Mouse (Mus musculus) gonadal fat pad, adult 2 months (tissue): ENCODE data around the gene Zc3h7a. TPM values are rescaled to one million over a fixed set of nuclear protein-coding genes. Genes with fewer than 3 reads are reported as not detected.
"Not testable (repeated sequence)": the region's sequence is repeated elsewhere in the genome, so short reads cannot be mapped to it uniquely, and the experiment has no call there.

Source experiments
- DNase-seq: peaks from one replicate; pipeline ENCODE4 v3.0.0-alpha.2; 2012; ENCODE audit warnings: low read depth
- polyA plus RNA-seq: library from polyadenylated mRNA; depleted of rRNA; stranded (reverse); fragments of >200 nt; gene quantifications from 2 replicates; pipeline ENCODE4 v1.2.3, GENCODE M21; 2012; rRNA removed

Gene Zc3h7a
- 69.8 and 76.3 TPM in 2 replicates for polyA plus RNA-seq

DNA sequence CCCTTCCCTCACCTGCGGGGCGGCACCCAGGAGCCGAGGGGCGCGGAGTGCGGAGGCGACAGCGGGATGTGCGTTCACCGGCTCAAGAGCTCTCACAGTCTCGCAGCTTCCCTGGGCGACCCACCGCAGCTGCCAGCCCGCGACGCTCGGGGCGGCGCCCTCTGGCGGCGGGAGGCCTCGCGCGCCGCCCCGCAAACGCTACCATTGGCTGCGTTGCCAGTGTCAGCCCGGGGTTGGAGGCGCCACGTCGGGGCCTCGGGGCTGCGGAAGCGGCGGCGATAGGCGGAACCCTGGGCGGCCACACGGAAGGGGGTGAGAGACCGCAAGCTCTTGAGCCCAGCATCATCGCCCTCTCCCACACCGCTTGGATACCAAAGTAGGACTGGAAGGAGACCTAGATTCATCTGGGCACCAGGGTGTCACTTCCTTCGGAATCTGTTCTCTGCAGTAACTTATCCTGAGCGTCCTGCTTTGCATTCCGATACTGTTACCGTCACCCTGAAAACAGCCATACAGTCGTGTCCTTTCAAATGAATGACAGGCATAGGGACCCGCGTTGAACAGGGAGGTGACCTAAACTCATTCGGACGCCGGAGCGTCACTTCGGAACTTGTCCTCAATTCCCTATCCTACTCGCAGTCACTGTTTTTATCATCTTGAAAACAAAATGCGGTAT is at the start of gene Zc3h7a:
Gene Zc3h7a, minus strand, starts transcription at position 186 of the 676 bp plus-strand sequence.
- no peak for DNase-seq

DNA sequence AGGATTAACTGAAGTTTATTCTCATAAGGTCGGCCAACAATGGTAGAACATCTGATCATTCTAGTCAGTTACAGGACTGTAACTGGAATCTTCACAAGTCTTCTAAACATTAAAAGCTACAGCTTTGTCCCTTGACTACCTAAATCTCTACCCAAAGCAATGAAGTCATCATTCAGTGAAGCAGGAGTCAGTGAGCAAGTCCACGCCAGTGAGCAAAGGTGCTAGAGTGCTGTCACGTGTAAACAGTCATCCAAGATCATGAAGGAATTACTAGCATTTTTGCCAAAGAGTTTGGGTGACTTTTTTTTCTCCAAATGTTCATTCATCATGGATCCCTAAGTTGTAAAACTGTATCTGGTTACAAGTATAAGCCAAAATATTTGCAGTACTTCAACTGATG is 41.6 kb upstream of the Zc3h7a start:
- no peak for DNase-seq

DNA sequence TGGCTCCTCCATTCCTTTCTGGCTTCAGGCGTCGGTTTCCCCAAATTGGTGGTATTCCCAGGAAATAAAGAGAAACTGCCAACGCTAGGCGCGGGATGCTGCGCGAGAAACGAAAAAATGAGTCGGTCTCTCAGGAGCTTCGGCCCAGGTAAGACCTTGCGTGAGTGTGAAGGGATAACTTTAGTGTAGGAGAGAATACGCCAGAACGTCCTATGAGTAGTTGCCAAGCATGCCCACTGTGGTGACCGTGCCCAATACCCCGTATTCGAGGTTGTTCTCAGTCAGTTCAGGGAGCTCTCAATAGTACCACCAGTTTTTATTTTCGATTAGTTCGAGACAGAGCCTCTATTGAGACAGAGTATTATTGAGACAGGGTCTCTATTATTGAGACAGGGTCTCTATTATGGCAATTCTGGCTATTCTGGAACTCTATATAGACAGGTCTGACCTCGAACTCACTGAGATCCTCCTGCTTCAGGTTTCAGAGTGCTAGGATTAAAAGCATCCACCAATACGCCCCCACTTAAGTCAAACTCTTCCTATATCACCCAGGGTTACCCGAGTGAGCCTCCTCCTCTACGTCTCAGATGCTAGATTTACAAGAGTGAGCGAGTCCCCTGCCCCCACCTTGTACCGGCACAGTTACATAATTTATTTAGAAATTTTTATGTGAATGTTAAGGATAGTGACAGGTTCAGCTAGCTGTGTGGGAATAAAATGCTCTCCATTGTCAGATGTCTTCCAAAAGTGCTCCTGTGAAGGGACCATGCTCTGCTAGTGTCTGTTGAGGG is 27.6 kb upstream of the Zc3h7a start:
- no peak for DNase-seq

DNA sequence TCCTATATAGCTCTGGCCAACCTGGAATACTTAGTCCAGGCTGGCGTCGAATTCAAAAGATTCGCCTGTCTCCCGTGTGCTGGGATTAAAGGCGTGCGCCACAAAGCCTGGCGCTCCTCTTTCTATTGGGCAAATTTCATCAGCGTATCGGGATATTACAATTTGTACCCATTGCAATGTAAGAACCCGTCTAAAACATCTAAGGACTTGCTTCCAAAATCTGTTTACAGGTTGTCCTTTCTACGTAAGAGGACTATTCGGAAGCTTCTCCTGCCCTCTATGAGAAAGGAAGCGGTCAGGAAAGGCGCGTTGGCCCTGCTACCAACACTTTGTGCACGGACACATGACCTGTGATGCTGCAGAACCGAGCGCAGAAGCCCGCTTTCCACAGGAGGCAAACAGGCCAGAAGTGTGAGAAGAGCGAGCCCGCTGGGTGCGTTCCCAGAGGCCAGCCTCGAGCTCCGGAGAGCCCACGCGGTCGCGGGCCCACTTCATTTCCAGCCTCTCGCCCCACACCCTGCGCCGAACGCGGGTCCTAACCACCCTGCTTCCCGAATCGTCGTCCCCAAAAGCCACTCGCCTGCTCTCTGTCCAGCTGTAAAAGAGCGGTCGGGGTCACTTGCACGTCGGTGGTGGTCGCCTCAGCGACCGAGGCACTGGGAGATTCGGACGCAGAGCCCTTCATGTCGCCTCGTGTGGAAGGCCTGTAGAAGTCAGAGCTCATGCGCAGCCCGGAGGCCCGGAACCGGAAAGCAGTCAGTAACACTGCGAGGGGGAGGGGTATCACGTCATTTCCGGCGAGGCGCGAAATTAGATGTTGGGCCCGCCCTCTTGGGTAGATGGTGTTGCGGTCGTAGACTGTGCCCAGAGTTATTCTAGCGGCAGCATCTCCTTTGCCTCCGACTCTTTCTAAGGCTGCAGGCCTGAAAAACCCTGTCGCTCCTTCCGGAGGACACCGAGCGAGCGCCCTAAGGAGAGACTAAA is 26.7 kb upstream of the Zc3h7a start, which contains the start of gene Rsl1d1:
Gene Rsl1d1, minus strand, starts transcription at position 761 of the 984 bp plus-strand sequence.
- DNase-seq, result no peak

DNA sequence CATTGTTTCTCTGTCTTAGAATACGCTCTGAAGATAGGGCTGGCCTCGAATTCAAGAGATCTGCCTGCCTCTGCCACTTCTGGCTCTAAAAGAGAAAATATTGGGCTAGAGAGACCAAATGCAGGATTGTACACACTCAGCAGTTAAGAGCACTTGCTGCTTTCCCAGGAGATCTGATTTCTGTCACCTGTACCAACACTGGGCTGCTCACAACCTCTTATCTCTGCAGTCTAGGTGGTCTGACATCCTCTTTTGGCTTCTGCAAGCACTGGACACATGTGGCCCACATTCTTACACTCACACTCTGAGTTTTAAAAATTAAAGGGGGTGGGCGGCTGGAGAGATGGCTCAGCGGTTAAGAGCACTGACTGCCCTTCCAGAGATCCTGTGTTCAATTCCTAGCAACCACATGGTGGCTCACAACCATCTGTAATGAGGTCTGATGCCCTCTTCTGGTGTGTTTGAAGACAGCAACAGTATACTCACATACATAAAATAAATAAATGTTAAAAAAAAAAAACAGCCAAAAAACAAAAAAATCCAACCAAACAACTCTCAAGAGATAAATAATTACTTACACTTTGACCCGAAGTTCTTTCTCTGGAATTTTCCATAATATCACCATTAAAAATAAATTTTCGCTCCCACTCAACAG is 25.7 kb upstream of the Zc3h7a start:
- no peak for DNase-seq

DNA sequence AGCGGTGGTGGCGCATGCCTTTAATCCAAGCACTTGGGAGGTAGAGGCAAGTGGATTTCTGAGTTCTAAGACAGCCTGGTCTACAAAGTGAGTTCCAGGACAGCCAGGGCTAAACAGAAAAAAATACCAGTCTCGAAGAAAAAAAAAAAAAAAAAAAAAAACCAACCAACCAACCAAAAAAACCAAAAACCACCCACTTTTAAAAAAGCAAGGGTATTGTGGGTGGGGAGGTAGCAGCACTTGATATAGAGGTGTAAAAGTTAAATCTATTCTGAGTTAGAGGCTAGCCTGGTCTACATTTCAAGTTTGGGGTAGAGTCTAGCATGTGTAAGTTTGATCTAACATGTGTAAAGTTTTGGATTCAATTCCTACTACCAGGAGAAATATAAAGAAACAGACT is 24.1 kb upstream of the Zc3h7a start:
- DNase-seq, result no peak

DNA sequence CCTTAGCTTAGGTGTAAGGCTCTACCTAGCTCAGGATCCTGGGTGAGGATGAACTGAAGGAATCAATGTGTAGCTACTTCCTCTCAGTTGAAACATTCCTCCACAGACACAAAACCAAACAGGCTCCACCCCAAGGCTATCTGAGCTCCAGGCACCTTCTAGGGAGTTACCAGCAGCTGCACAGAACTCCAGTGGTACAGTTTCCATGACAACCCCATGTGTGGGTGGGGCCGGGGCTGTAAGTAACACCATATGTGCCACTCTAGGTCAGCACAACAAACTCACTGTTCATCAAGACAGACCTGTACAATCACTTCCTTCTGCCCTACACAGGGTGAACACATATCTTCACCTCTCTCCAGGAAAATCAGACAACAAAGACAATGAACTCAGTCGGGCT is 22.3 kb upstream of the Zc3h7a start:
- no peak for DNase-seq

DNA sequence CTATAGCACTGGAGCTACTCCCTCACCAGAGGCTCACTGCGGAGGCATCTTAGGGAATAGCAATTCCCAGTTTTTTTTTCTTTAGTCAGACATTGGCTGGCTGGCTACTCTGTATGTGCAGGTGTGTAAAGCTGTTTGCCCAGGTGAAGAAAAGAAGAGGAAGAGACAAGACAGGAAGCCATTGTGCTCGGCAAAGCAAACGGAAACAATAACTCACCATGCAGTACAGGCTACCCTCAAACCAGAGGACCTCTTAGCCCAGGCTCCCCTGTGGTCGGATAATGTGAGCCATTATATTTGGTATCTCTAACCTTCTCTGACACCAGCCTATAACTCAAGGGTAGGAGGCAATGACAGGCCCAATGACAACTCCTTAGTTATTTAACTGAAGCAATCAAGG is 20.9 kb upstream of the Zc3h7a start:
- DNase-seq, result no peak

DNA sequence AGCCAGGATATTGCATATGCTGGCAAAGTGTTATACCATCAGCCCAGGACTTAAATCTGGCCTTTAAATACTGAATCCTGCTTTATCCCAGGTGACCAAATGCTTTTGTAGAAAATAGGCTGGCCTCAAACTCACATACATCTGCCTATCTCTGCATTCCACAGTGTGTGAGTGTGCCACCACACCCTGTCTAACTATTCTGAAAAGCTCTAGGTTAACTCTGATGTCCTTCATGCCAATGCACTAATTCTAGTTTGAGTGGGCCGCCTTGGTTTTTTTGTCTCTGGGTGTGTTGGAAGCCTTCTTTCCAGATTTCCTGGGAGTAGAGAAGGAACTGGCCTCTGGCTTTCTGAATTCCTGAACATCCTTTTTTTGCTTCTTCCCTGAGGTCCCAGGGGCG is 17.0 kb upstream of the Zc3h7a start:
- no peak for DNase-seq

DNA sequence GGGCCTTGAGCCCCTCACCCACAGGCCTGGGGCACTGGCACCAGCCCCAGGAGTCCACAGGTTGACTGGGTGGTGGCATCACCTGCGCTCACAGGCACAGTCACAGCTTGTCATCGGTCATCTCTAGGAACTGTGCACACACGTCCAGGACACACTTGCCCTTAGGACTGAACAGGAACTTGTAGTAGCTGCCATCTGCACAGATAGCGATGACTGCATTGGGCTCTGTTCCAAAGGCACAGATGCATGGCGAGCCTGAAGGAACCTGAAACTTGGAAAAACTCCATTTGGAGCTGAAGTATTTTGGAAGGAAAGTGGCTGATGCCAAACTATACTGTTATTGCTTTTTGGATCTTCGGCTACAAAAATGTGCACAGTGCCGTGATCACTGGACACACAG is 14.0 kb upstream of the Zc3h7a start:
- no peak for DNase-seq

DNA sequence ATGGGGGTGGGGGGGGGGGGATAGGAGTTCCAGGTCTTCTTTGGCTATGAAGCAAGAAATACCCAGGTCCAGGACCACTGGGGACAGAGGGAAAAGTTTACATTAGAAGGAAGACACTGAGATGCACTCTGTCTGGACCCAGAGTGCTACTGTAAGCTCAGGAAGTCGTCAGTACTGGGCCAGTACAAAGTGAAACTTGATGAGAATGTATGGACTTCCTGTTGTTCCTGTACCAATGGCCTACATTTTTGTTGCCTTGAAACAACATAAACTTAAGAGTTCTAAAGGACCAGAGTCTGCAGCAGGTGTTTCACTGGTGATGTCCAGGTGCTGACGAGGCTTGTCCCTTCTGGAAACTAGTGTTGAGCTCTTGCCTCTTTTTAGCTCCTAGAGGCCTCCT is 1.2 kb upstream of the Zc3h7a start:
- DNase-seq, result no peak

DNA sequence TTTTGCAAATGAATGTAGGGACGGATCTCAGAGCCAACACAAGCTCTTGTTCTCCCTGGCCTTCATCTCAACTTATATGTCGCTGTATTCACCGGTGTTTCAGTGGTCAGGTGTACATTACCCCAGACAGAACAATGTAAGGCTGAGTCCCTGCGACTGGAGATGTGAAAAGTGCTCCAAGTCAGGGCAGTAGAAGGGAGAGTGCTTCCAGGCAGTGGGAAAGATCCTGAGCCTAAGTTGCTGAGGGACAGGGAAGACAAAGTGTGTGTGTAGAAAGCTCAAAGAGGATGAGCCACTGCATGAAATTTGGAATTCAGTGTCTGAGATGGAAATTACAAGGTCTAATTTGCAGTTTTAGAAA is 671 bp upstream of the Zc3h7a start:
- DNase-seq, result no peak

DNA sequence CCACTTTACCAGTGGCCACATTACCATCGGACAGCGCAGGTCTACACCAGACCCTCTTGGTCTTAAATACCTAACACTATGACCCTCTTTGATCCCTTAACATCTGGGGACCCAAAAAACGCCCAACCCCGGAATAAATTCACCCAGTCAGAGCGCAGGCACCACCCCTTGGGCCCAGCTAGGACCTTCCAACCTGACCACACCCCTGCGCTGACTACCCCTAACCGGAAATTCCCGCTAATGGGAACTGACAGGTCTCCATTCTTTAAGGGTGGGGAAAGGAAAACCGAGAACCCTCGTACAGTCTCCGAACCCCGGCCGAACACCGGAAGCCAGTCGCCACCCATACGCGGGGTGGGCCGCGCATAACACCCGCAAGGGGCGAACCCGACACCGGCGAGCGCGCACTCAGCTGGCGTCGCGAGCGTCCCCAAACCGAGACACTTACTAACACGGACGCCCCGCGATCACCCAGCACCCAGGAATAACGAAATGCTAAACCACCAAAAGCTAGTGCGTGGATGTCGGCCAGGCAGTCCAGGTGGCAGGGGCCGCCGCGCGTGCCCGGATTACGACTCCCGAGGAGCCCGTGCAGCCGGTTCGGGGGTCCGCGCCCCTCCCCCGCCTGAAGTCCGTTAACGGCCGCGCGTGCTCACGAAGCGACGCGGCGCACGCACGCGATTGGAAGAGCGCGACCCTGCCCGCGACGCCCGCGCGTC is 545 bp downstream of the Zc3h7a start:
- DNase-seq, result no peak

DNA sequence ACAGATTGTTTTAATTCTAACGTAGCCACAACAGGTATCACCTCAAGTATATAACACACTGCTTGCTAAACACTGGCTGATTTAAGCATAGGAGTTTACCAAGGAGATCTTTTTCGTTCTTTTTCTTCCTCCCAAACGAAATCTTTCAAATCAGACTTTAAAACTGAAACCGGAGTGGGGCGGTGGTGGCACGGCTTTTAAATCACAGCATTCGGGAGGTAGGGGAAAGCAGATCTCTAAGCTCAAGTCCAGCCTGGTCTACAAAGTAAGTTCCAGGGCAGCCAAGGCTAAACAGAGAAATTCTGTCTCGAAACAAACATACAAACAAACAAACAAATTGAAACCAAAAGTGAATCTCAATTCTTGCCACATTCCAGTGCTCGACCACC is 1.1 kb downstream of the Zc3h7a start:
- DNase-seq, result no peak

DNA sequence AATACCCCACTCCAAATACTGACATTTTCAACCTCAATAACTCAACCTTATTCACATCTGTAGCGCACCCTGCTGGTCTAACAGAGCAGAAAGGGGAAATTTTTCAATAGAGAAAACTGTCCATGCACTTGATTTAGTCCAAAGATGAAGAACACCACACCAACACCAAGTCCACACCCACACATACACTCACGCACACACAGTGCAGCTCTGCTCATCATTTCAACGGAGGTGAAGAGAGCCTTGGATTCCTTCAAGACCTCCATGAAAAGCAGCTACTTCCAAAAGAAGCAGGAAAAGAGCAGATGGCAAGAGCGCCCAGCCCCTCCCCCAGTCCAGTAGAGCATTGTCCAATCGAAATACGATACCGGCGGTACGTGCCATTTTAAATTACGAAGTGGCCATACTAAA is 1.5 kb downstream of the Zc3h7a start:
- no peak for DNase-seq

DNA sequence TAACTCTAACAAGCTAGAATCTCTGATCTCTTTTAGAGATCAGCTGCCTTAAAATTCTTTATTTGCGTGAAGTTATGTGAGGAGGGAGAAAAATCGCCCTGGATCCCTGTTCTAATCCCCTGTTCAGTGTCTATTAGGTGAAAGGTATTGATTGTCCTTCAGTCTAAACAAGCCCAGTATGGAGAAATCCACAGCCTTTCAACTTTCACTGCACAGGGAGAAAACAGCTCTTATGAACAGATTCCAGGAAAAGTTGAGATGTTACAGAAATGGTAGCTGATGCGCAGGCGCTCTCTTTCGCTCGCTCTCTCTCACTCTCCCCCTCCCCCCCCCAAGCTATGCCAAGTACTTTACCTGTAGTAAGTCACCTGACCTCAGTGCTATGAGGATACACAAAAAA is 4.5 kb downstream of the Zc3h7a start:
- DNase-seq, result no peak

DNA sequence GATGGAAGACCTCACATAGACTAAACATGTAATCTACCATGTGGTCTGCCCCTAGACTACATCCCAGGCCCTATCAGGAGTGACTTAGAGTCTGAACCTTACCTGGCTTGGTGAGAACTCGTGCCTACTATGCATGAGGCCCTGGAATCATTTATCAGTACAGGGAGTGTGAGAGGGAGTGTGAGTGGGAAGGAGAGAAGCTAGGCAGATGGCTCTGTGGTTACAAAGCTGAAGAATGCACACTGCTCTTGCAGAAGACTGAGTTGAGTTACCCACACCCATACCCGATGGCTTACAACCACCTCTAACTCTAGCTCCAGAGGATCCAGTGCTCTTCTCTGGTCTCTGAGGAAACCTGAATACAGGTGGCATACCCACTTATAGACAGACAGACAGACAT is 9.8 kb downstream of the Zc3h7a start:
- DNase-seq, result no peak

DNA sequence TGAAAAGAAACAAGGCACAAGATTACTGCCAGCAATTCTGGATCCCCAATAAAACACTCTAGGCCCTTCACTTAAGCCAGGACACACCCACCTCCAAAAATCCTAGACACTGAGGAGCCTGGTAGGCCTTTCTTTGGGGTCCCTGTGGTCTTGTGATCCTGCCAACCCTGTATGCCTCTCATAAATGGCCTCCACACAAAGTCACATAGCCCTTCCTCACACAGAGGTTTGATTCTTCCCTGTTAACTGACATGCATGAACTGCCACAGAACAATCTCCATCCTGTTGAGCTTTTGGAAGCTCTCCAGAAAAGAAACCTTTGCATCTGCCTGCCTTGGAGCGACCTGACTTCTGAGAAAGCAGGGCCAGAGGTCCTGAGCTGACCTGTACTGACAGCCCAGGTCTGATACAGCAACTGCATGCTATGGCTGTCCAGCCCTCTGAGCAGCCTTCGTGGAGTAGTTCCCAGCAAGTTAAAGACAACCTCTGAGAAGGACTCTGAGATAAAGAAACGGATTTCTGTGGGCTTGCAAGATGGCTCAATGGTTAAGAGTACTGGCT is 11.4 kb downstream of the Zc3h7a start:
- DNase-seq, result no peak

DNA sequence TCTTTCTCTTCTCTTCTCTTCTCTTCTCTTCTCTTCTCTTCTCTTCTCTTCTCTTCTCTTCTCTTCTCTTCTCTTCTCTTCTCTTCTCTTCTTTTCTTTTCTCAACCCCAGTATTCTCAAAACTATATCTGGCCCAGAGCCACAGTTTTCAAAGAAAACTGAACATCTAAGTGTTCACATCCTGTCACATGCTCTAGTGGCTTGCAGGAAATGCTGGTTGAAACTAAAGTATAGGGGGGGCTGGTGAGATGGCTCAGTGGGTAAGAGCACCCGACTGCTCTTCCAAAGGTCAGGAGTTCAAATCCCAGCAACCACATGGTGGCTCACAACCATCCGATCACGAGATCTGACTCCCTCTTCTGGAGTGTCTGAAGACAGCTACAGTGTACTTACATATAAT is 18.5 kb downstream of the Zc3h7a start:
- not testable (repeated sequence) for DNase-seq

DNA sequence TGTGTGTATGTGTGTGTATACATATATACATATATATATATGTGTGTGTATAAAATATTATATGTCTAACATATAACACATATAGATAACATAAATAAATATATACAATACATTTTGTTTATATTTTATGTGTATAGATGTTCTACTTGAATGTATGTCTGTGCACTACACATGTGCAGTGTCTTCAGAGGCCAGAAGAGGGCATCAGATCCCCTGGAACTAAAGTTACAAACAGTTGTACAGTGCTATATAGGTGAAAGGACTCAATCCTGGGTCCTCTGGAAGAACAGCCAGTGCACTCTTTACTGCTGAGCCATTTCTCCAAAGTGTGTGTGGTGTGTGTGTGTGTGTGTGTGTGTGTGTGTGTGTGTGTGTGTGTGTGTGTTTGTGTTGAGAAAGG is 21.7 kb downstream of the Zc3h7a start:
- no peak for DNase-seq
